Mouse (Mus musculus): ENCODE measurements around the gene Unc5c. TPM values are rescaled to one million over a fixed set of nuclear protein-coding genes. Genes with fewer than 3 reads are reported as not detected.

Gene Unc5c
- polyA plus RNA-seq, 1 experiment from 2014 or later: 15.6 TPM

- Histone ChIP-seq H3K36me3 (ENCODE audit: insufficient read depth, low read length) (no peaks in the 10 kb centered on the region), H3K4me3 (replicated peaks; ENCODE audit: low read depth, low read length) (no peak overlapping the region), H3K9me3 (replicated peaks; ENCODE audit: low read length) (no peaks in the 10 kb centered on the region), H3K9ac (ENCODE audit: low read depth, low read length) (no peak overlapping the region), H3K4me2 (ENCODE audit: low read length) (no peak overlapping the region), H3K27ac (no peak overlapping the region), H3K4me1 (replicated peaks; ENCODE audit: insufficient read depth, low read length) (no peaks in the 10 kb centered on the region), H3K27me3 (ENCODE audit: insufficient read depth, low read length) (no peaks in the 10 kb centered on the region)
- DNase-seq (ENCODE audit: low spot score): no peak
- TF ChIP-seq CTCF (IDR thresholded peaks at IDR 0.05; ENCODE audit: low read depth): no peak
- no peak for ATAC-seq (replicated peaks; ENCODE audit: low FRiP score, low read depth)
These were observed 64.6 kb downstream of the Unc5c start for GRCm38 (mm10) chr3:141529599-141529998.

GRCm38 (mm10) chr3:141533861-141534260 is 68.8 kb downstream of the Unc5c start:
- no peaks in the 10 kb centered on the region for H3K4me1 ChIP-seq (replicated peaks; ENCODE audit: insufficient read depth, low read length)
- H3K4me2 ChIP-seq (ENCODE audit: low read length): no peak overlapping the region
- 85% methylated on average over 5 of the region's 5 CpGs for WGBS
- no peaks in the 10 kb centered on the region for H3K27me3 ChIP-seq (ENCODE audit: insufficient read depth, low read length)
- H3K27ac ChIP-seq: no peak overlapping the region
- no peaks in the 10 kb centered on the region for H3K9me3 ChIP-seq (replicated peaks; ENCODE audit: low read length)
- no peak overlapping the region for H3K4me3 ChIP-seq (replicated peaks; ENCODE audit: low read depth, low read length)
- no peak for TF ChIP-seq CTCF (IDR thresholded peaks at IDR 0.05; ENCODE audit: low read depth)
- ATAC-seq (replicated peaks; ENCODE audit: low FRiP score, low read depth): no peak
- H3K36me3 ChIP-seq (ENCODE audit: insufficient read depth, low read length): no peaks in the 10 kb centered on the region
- no peak overlapping the region for H3K9ac ChIP-seq (ENCODE audit: low read depth, low read length)
- no peak for DNase-seq (ENCODE audit: low spot score)

GRCm38 (mm10) chr3:141536857-141537256 is 71.8 kb downstream of the Unc5c start:
- Histone ChIP-seq H3K9ac (ENCODE audit: low read depth, low read length) (no peak overlapping the region), H3K36me3 (ENCODE audit: insufficient read depth, low read length) (no peaks in the 10 kb centered on the region), H3K4me1 (replicated peaks; ENCODE audit: insufficient read depth, low read length) (no peaks in the 10 kb centered on the region), H3K4me3 (replicated peaks; ENCODE audit: low read depth, low read length) (no peak overlapping the region), H3K9me3 (replicated peaks; ENCODE audit: low read length) (no peaks in the 10 kb centered on the region), H3K4me2 (ENCODE audit: low read length) (no peak overlapping the region), H3K27me3 (ENCODE audit: insufficient read depth, low read length) (no peaks in the 10 kb centered on the region), H3K27ac (no peak overlapping the region)
- TF ChIP-seq CTCF (IDR thresholded peaks at IDR 0.05; ENCODE audit: low read depth): no peak
- WGBS: 21% methylated on average over 5 of the region's 5 CpGs
- peak; percentile 71 for ATAC-seq (replicated peaks; ENCODE audit: low FRiP score, low read depth)
- peak; percentile 81 for DNase-seq (ENCODE audit: low spot score)

- ATAC-seq (replicated peaks; ENCODE audit: low FRiP score, low read depth) (no peak), DNase-seq (ENCODE audit: low spot score) (no peak)
- no peak overlapping the region for H3K4me3 ChIP-seq (replicated peaks; ENCODE audit: low read depth, low read length)
- H3K9me3 ChIP-seq (replicated peaks; ENCODE audit: low read length): no peaks in the 10 kb centered on the region
- no peak overlapping the region for H3K9ac ChIP-seq (ENCODE audit: low read depth, low read length)
- H3K27me3 ChIP-seq (ENCODE audit: insufficient read depth, low read length): no peaks in the 10 kb centered on the region
- H3K4me1 ChIP-seq (replicated peaks; ENCODE audit: insufficient read depth, low read length): no peaks in the 10 kb centered on the region
- 82% methylated on average over 1 of the region's 1 CpGs for WGBS
- no peak overlapping the region for H3K4me2 ChIP-seq (ENCODE audit: low read length)
- H3K36me3 ChIP-seq (ENCODE audit: insufficient read depth, low read length): no peaks in the 10 kb centered on the region
- no peak overlapping the region for H3K27ac ChIP-seq
- peak; percentile 8; the same call in 1 of the 2 replicates for TF ChIP-seq CTCF (IDR thresholded peaks at IDR 0.05; ENCODE audit: low read depth)
These were observed 73.1 kb downstream of the Unc5c start for GRCm38 (mm10) chr3:141538120-141538519.

GRCm38 (mm10) chr3:141540749-141541148 is 75.7 kb downstream of the Unc5c start:
- Histone ChIP-seq H3K27ac (no peak overlapping the region), H3K9ac (ENCODE audit: low read depth, low read length) (no peak overlapping the region), H3K4me1 (replicated peaks; ENCODE audit: insufficient read depth, low read length) (no peaks in the 10 kb centered on the region), H3K4me3 (replicated peaks; ENCODE audit: low read depth, low read length) (no peak overlapping the region), H3K4me2 (ENCODE audit: low read length) (no peak overlapping the region), H3K9me3 (replicated peaks; ENCODE audit: low read length) (no peaks in the 10 kb centered on the region), H3K36me3 (ENCODE audit: insufficient read depth, low read length) (no peaks in the 10 kb centered on the region), H3K27me3 (ENCODE audit: insufficient read depth, low read length) (no peaks in the 10 kb centered on the region)
- ATAC-seq (replicated peaks; ENCODE audit: low FRiP score, low read depth) (no peak), DNase-seq (ENCODE audit: low spot score) (no peak)
- 86% methylated on average over 7 of the region's 7 CpGs for WGBS
- no peak for TF ChIP-seq CTCF (IDR thresholded peaks at IDR 0.05; ENCODE audit: low read depth)

GRCm38 (mm10) chr3:141547341-141547814 is 82.4 kb downstream of the Unc5c start:
- Histone ChIP-seq H3K9me3 (replicated peaks; ENCODE audit: low read length) (no peaks in the 10 kb centered on the region), H3K4me1 (replicated peaks; ENCODE audit: insufficient read depth, low read length) (no peaks in the 10 kb centered on the region), H3K9ac (ENCODE audit: low read depth, low read length) (no peak overlapping the region), H3K27me3 (ENCODE audit: insufficient read depth, low read length) (no peaks in the 10 kb centered on the region), H3K27ac (no peak overlapping the region), H3K4me2 (ENCODE audit: low read length) (no peak overlapping the region), H3K4me3 (replicated peaks; ENCODE audit: low read depth, low read length) (no peak overlapping the region), H3K36me3 (ENCODE audit: insufficient read depth, low read length) (no peaks in the 10 kb centered on the region)
- DNase-seq (ENCODE audit: low spot score) (peak; percentile 65), ATAC-seq (replicated peaks; ENCODE audit: low FRiP score, low read depth) (no peak)
- 21% methylated on average over 5 of the region's 5 CpGs for WGBS
- TF ChIP-seq CTCF (IDR thresholded peaks at IDR 0.05; ENCODE audit: low read depth): no peak

GRCm38 (mm10) chr3:141549661-141550060 is 84.6 kb downstream of the Unc5c start:
- H3K27me3 ChIP-seq (ENCODE audit: insufficient read depth, low read length): no peaks in the 10 kb centered on the region
- H3K36me3 ChIP-seq (ENCODE audit: insufficient read depth, low read length): no peaks in the 10 kb centered on the region
- WGBS: 28% methylated on average over 3 of the region's 3 CpGs
- no peak overlapping the region for H3K9ac ChIP-seq (ENCODE audit: low read depth, low read length)
- H3K4me3 ChIP-seq (replicated peaks; ENCODE audit: low read depth, low read length): no peak overlapping the region
- ATAC-seq (replicated peaks; ENCODE audit: low FRiP score, low read depth) (no peak), DNase-seq (ENCODE audit: low spot score) (no peak)
- TF ChIP-seq CTCF (IDR thresholded peaks at IDR 0.05; ENCODE audit: low read depth): no peak
- no peak overlapping the region for H3K27ac ChIP-seq
- no peak overlapping the region for H3K4me2 ChIP-seq (ENCODE audit: low read length)
- H3K9me3 ChIP-seq (replicated peaks; ENCODE audit: low read length): no peaks in the 10 kb centered on the region
- no peaks in the 10 kb centered on the region for H3K4me1 ChIP-seq (replicated peaks; ENCODE audit: insufficient read depth, low read length)
